Mouse (Mus musculus) intestine, embryonic 15.5 days (tissue): ENCODE measurements at regions not wholly inside any gene's neighbourhood (a gene's known extent, or its start where the extent isn't known, plus 50 kb on each side); places are given as distances from the start of the nearest gene placed in this dataset.

Source experiments
- ATAC-seq: fragments of 200-750 bp; cut with Nextera tagmentation; 2 replicates; pipeline ENCODE4 v1.8.0; 2017; ENCODE audit warnings: moderate TSS enrichment, moderate library complexity
- H3K27ac ChIP-seq: fragments of 300-500 bp; sonication (generic); 2 replicates; pipeline ENCODE4 v1.5.1; 2015; ENCODE audit warnings: mild to moderate bottlenecking, inconsistent platforms
- H3K27me3 ChIP-seq: fragments of 300-500 bp; sonication (generic); replicated peaks from 2 replicates; pipeline ENCODE4 v1.6.1; 2015; ENCODE audit warnings: inconsistent platforms
- H3K36me3 ChIP-seq: fragments of 300-500 bp; sonication (generic); 2 replicates; pipeline ENCODE4 v1.6.1; 2015; ENCODE audit warnings: inconsistent platforms
- H3K4me1 ChIP-seq: fragments of 300-500 bp; sonication (generic); replicated peaks from 2 replicates; pipeline ENCODE4 v1.6.1; 2015; ENCODE audit warnings: inconsistent platforms
- H3K4me2 ChIP-seq: fragments of 300-500 bp; sonication (generic); replicated peaks from 2 replicates; pipeline ENCODE4 v1.6.1; 2015; ENCODE audit warnings: mild to moderate bottlenecking, inconsistent platforms
- H3K4me3 ChIP-seq: fragments of 300-500 bp; sonication (generic); replicated peaks from 2 replicates; pipeline ENCODE4 v1.5.1; 2015; ENCODE audit warnings: inconsistent platforms
- H3K9ac ChIP-seq: fragments of 300-500 bp; sonication (generic); 2 replicates; pipeline ENCODE4 v1.6.1; 2015; ENCODE audit warnings: inconsistent platforms
- H3K9me3 ChIP-seq: fragments of 300-500 bp; sonication (generic); 2 replicates; pipeline ENCODE4 v1.6.1; 2016; ENCODE audit warnings: inconsistent platforms
- WGBS: fragments of 180-500 bp; shearing (Covaris S2); methylation state at CpG from one replicate; pipeline ENCODE4 v1.1.7; 2015; 5-methylcytosine and 5-hydroxymethylcytosine counted together

DNA sequence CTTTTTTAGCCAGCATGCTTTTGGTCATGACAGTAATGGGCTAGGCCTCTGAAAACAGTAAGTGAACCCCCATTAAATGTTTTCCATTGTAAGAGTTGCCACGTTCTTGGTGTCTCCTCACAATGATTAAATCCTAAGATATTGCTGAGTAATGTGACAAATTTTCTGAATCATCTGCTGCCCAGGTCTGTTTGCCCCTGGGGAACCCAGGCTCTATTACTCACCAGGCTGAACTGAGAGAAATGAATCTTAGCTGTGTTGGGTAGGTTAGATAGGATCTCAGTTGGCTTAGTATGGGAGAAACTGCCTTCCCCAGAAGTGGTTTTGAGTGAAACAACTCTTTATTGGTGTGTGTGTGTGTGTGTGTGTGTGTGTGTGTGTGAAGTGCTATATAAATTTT is 314.3 kb upstream of the Pdcd1 start:
- H3K27me3 ChIP-seq: no peaks in the 10 kb centered on the region
- ATAC-seq: no peak
- no peak overlapping the region for H3K4me2 ChIP-seq
- no peaks in the 10 kb centered on the region for H3K36me3 ChIP-seq
- no peak overlapping the region for H3K9ac ChIP-seq
- H3K4me1 ChIP-seq: no peaks in the 10 kb centered on the region
- WGBS: 84% methylated on average over 1 of the region's 1 CpGs
- no peak overlapping the region for H3K4me3 ChIP-seq
- H3K27ac ChIP-seq: no peak overlapping the region
- H3K9me3 ChIP-seq: no peaks in the 10 kb centered on the region

DNA sequence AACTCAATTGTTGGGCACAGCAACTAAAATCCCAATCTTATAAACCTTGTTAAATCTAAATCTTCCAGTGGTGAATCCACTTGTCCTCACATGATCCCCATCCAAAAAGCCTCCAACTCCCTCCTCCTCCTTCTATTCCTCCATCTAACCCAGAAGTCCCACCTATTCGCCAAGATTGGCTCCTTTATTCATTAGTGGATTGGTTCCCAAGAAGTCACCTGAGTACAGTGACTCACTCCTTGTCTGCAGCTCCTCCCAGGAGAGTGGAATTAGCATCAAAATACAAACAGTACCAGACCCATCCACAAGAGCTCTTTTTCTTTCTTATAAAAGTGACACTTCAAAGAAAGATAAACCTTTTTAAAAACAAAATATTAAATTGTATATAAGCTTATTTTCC is 304.6 kb upstream of the Pdcd1 start:
- Histone ChIP-seq H3K4me2 (no peak overlapping the region), H3K36me3 (no peaks in the 10 kb centered on the region), H3K4me1 (no peaks in the 10 kb centered on the region), H3K27ac (no peak overlapping the region), H3K27me3 (no peaks in the 10 kb centered on the region), H3K9ac (no peak overlapping the region), H3K4me3 (no peak overlapping the region), H3K9me3 (no peaks in the 10 kb centered on the region)
- no peak for ATAC-seq
- 82% methylated on average over 1 of the region's 1 CpGs for WGBS

DNA sequence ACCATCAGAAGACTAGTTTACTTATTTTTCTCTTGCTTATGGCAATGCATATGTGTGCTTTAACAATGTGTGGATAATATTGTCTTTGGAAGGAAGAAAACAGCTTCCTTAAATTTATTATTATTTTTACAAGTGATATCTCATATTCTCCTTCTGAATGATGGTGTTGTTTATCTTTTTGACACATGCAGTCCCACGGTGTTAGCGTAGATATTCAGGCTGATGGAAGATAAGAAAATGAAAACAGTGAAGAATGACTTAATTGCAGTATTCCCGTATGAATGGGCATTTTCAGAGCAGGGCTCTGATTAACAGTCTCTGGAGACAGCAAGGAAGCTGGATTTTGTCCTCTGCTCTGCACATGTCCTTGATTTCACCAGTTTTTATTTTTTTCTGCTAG is 303.5 kb upstream of the Pdcd1 start:
- Histone ChIP-seq H3K4me3 (no peak overlapping the region), H3K9ac (no peak overlapping the region), H3K9me3 (no peaks in the 10 kb centered on the region), H3K36me3 (no peaks in the 10 kb centered on the region), H3K27ac (no peak overlapping the region), H3K4me2 (no peak overlapping the region), H3K27me3 (no peaks in the 10 kb centered on the region), H3K4me1 (no peaks in the 10 kb centered on the region)
- 32% methylated on average over 3 of the region's 3 CpGs for WGBS
- no peak for ATAC-seq

DNA sequence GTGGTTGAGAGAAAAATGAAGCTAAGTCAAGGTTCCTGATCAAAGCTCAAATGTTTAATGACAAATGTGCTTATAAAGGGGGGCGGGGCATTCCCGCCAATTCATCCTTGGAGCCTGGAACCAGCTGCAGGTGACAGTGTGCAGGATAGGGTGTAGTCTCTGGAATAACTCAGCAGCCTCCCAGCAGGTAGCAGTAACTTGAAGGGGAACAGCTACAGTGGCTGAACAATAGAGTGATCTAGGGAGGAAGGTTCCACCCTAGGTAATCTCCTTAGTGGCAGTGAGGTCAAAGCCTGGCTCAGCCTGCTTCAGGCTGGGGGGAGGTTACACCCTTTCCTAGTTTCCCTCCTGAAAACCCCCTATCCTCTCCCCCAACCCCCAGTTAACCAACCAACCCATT is 290.2 kb upstream of the Pdcd1 start:
- Histone ChIP-seq H3K27ac (no peak overlapping the region), H3K4me2 (no peak overlapping the region), H3K36me3 (no peaks in the 10 kb centered on the region), H3K4me1 (no peaks in the 10 kb centered on the region), H3K9ac (no peak overlapping the region), H3K27me3 (no peaks in the 10 kb centered on the region), H3K4me3 (no peak overlapping the region), H3K9me3 (no peaks in the 10 kb centered on the region)
- 96% methylated on average over 2 of the region's 2 CpGs for WGBS
- ATAC-seq: no peak

DNA sequence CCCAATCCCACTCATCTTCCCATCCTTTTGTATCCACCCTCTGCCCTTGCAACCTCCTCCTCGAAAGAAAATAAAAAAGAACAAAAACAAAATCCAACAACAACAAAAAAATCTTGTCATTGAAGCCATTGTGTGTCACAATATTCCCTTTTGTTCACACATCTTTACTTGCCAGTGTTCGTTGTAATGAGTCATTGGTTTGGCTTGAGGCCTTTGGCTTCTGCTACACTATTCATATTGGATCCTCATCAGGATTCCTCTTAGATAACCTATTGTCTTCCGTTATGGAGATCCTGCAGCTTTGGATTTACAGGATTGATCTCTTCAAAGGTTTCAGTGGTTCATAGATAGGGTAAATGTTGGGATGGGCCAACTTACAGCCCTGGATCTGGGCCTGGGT is 288.9 kb upstream of the Pdcd1 start:
- H3K9me3 ChIP-seq: no peaks in the 10 kb centered on the region
- H3K36me3 ChIP-seq: no peaks in the 10 kb centered on the region
- ATAC-seq: no peak
- H3K27ac ChIP-seq: no peak overlapping the region
- H3K9ac ChIP-seq: no peak overlapping the region
- H3K4me2 ChIP-seq: no peak overlapping the region
- WGBS: 86% methylated on average over 3 of the region's 3 CpGs
- H3K4me1 ChIP-seq: no peaks in the 10 kb centered on the region
- no peak overlapping the region for H3K4me3 ChIP-seq
- H3K27me3 ChIP-seq: no peaks in the 10 kb centered on the region

DNA sequence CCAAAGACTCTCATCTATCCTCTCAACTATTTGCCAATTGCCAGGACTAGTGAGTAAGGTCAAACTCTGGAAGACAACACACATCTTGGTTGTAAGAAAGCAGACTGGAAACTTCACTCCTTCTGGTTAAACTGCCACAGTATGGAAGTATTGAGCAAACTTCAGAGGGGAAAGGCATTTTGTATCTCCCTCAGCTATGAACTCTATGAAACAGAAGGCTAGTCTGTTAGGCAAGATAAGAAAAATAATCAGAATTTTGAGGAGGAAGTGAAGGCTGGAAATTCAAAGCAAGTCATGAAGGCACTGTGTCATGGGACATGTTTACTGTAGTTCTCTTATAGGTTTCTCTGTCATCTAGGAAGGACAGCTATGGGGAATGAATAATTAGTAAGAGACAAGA is 265.7 kb upstream of the Pdcd1 start:
- no peak overlapping the region for H3K27ac ChIP-seq
- H3K9me3 ChIP-seq: no peaks in the 10 kb centered on the region
- H3K4me1 ChIP-seq: no peaks in the 10 kb centered on the region
- no peak for ATAC-seq
- H3K4me3 ChIP-seq: no peak overlapping the region
- no peaks in the 10 kb centered on the region for H3K27me3 ChIP-seq
- no peaks in the 10 kb centered on the region for H3K36me3 ChIP-seq
- H3K4me2 ChIP-seq: no peak overlapping the region
- no peak overlapping the region for H3K9ac ChIP-seq

DNA sequence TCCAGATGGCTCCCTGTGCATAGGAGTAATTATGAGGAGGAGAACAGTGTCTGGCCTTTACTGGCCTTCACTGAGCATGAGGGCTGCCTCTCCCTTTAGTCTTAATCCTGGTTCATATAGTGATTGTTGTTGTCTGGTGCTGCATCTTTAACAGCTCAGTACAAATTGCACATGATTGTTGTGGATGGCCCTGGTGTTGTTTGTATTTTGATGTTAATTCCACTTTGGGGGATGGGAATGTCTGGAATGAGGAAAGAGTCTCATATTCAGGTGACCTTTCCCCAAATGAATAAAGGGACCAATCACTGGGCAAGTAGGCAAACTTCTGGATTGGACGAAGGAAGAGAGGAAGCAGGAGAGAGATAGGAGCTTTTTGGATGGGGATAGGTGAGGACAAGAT is 246.0 kb upstream of the Pdcd1 start:
- H3K4me2 ChIP-seq: no peak overlapping the region
- H3K36me3 ChIP-seq: no peaks in the 10 kb centered on the region
- ATAC-seq: no peak
- H3K9ac ChIP-seq: no peak overlapping the region
- no peaks in the 10 kb centered on the region for H3K27me3 ChIP-seq
- H3K4me3 ChIP-seq: no peak overlapping the region
- H3K9me3 ChIP-seq: no peaks in the 10 kb centered on the region
- whole genome bisulfite sequencing: 71% methylated on average over 1 of the region's 1 CpGs
- H3K27ac ChIP-seq: no peak overlapping the region
- no peaks in the 10 kb centered on the region for H3K4me1 ChIP-seq

DNA sequence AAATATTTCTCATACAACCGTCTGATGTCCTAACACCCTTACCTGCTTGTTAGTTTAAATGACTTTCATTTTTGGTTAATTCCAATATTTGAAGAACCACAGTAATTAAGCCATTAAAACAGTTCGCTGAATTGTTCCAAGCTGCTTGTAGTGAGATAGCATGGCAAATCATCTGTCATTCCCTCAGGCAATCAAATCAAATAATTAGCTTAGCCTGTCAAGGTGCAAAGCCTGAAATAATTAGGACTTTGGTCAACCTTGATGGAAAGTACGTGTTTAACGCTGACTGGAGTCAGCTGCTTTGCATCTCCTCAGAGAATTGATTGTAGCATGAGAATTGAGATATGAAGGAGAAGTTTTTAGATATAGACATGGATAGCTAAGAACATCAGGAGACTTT is 220.2 kb upstream of the Pdcd1 start:
- no peak overlapping the region for H3K4me2 ChIP-seq
- H3K4me1 ChIP-seq: no peaks in the 10 kb centered on the region
- H3K4me3 ChIP-seq: no peak overlapping the region
- no peaks in the 10 kb centered on the region for H3K27me3 ChIP-seq
- no peak overlapping the region for H3K9ac ChIP-seq
- ATAC-seq: no peak
- no peaks in the 10 kb centered on the region for H3K9me3 ChIP-seq
- no peaks in the 10 kb centered on the region for H3K36me3 ChIP-seq
- H3K27ac ChIP-seq: no peak overlapping the region
- WGBS: 80% methylated on average over 4 of the region's 4 CpGs

DNA sequence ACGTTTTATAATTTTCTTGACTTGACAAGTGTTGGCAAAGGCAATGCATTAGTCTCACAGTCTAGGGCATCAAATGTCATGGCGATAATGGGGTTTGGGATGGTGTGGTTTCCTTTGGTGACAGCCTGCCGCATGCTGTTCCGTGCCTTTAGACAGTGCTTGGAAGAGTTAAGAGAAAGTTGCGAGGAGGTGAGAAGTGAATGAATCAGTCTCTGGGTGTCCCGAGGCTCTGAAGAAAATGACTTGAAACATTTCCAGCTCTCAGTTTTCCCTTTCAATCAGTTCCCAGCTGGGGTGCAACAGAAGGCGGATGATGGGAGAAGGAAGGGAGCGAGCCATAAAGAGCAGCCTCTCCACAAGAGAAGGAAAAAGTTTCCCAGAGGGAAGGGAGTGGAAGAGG is 211.0 kb upstream of the Pdcd1 start:
- Histone ChIP-seq H3K9ac (no peak overlapping the region), H3K27me3 (no peaks in the 10 kb centered on the region), H3K27ac (no peak overlapping the region), H3K9me3 (no peaks in the 10 kb centered on the region), H3K4me2 (no peak overlapping the region), H3K36me3 (no peaks in the 10 kb centered on the region), H3K4me3 (no peak overlapping the region), H3K4me1 (no peaks in the 10 kb centered on the region)
- 63% methylated on average over 8 of the region's 8 CpGs for WGBS
- no peak for ATAC-seq

DNA sequence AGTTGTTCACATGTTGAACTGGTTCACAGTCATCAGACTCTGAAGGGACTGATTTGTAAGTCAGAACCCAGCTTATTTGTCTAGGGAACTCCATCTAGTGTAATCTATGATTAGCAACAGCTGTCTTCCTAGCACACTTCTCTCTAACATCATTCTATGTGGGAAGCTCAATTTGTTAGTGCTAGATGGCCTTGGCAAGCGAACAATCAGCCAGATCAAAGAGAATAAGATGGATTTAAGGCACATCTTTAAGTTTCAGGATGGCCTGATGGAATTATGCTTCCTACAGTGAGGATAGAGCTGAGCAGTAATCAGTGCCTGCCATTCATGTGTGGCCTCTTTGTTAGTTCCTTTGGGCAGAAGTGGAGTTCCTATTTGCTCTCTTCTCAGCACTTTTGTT is 183.1 kb upstream of the Pdcd1 start:
- Histone ChIP-seq H3K36me3 (no peaks in the 10 kb centered on the region), H3K27ac (no peak overlapping the region), H3K4me2 (no peak overlapping the region), H3K9ac (no peak overlapping the region), H3K9me3 (no peaks in the 10 kb centered on the region), H3K4me3 (no peak overlapping the region), H3K4me1 (no peaks in the 10 kb centered on the region), H3K27me3 (no peaks in the 10 kb centered on the region)
- WGBS: 56% methylated on average over 1 of the region's 1 CpGs
- no peak for ATAC-seq

DNA sequence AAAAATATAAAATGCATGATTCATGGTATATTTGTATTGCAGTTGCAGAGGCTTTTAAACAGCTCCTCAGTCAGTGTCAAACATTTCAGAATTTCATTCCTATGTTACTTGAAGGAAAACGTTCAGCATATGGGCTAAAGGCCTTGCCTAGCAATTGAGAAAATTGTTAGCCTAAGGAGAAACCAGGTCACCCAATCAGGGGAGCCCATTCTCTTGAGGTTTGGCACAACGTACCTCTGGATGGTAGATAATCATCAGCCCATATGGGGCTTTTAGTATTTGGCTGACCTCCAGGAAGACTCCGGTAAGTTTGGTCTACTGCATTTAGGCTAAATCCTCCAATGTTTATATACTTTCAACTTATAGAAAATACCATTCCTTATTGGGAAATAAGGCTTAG is 168.7 kb upstream of the Pdcd1 start:
- Histone ChIP-seq H3K27ac (no peak overlapping the region), H3K4me1 (no peaks in the 10 kb centered on the region), H3K4me2 (no peak overlapping the region), H3K36me3 (no peaks in the 10 kb centered on the region), H3K4me3 (no peak overlapping the region), H3K9ac (no peak overlapping the region), H3K27me3 (no peaks in the 10 kb centered on the region), H3K9me3 (no peaks in the 10 kb centered on the region)
- WGBS: 18% methylated on average over 3 of the region's 3 CpGs
- 0 out of 2 replicates have a peak, but pooled peaks have one; percentile 28 for ATAC-seq

DNA sequence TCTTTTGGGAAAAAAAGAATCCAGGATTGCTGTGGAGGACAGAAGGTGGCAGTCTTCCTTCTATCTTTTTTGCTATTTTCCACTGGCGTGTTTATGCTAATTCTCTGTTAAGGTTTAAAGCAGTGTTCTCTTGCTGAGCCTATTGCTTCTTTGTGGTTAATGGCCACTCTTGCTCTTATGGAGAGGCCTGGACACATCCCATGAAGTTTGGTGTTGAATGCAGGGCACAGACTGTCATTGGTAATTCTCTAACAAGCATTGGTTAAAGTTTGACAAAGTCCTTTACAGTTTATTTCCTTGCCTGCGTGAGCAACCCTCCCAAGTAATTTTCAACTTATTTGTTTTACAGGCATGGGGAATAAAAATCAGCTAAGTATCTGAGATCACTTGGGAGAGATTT is 165.1 kb upstream of the Pdcd1 start:
- ATAC-seq: no peak
- Histone ChIP-seq H3K9ac (no peak overlapping the region), H3K4me1 (no peaks in the 10 kb centered on the region), H3K4me2 (no peak overlapping the region), H3K27ac (no peak overlapping the region), H3K9me3 (no peaks in the 10 kb centered on the region), H3K27me3 (no peaks in the 10 kb centered on the region), H3K4me3 (no peak overlapping the region), H3K36me3 (no peaks in the 10 kb centered on the region)
- 76% methylated on average over 2 of the region's 2 CpGs for WGBS

DNA sequence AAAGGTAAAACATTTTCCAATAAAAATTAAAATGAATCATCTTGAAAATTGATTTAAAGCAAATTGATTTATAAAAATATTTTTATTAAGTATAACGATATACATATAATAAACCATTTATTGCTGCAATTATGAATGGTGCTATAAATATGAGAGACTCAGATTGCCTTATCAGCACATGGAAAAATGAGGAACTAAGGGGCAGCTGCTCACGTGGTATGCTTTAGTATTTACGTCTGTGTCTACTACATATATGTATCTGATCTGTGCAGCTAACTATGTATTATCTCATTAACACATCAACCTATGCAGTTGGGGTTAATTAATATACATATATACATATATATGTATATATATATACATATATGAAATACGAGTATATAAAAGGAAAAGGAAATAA is 156.6 kb upstream of the Pdcd1 start:
- Histone ChIP-seq H3K9ac (no peak overlapping the region), H3K4me3 (no peak overlapping the region), H3K4me2 (no peak overlapping the region), H3K9me3 (no peaks in the 10 kb centered on the region), H3K4me1 (no peaks in the 10 kb centered on the region), H3K27ac (no peak overlapping the region), H3K27me3 (no peaks in the 10 kb centered on the region), H3K36me3 (no peaks in the 10 kb centered on the region)
- ATAC-seq: no peak
- 77% methylated on average over 4 of the region's 4 CpGs for WGBS

DNA sequence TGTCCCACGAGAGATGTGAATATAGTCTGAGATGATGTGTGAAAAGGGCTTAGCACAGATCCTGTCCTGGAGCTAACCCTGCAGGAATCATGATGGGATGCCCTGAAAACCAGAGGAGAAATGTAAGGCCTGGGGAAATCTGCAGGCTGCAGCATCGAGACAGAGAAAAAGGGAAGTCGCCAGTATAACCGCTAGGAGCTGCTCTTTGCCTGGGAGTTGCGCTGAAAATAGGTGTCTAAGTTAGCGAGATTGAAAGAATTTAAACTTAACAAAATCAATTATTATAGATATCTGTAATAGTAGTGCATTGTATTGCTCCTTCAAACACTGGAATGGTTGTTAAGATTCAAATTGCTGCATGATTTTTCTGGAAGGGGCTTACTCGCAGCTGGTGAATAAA is 155.5 kb upstream of the Pdcd1 start:
- Histone ChIP-seq H3K9me3 (no peaks in the 10 kb centered on the region), H3K4me1 (no peaks in the 10 kb centered on the region), H3K27ac (no peak overlapping the region), H3K4me3 (no peak overlapping the region), H3K9ac (no peak overlapping the region), H3K4me2 (no peak overlapping the region), H3K36me3 (no peaks in the 10 kb centered on the region), H3K27me3 (no peaks in the 10 kb centered on the region)
- 80% methylated on average over 7 of the region's 7 CpGs for WGBS
- no peak for ATAC-seq
